Mouse (Mus musculus): ENCODE measurements around the gene Tenm4.

GRCm38 (mm10) chr7:96786262-96787044 is 615.4 kb downstream of the Tenm4 start:
- TF ChIP-seq JUND (conservative IDR thresholded peaks at IDR 0.05; ENCODE audit: low read depth, low read length) (no peak), PAX5 (IDR thresholded peaks at IDR 0.05; ENCODE audit: low read length) (no peak), EP300 (IDR thresholded peaks at IDR 0.05; ENCODE audit: low read length) (no peak), CTCF (conservative IDR thresholded peaks at IDR 0.05 in 1 of 2, IDR thresholded peaks at IDR 0.05 in 1 of 2; ENCODE audit: low read depth in 2 of 2, low read length in 2 of 2) (no peak), POLR2A (IDR thresholded peaks at IDR 0.05; ENCODE audit: low read depth, low read length) (no peak), RAD21 (IDR thresholded peaks at IDR 0.05; ENCODE audit: low read depth, low read length) (no peak), GABPA (IDR thresholded peaks at IDR 0.05; ENCODE audit: insufficient replicate concordance, low read depth, low read length) (no peak), USF1 (IDR thresholded peaks at IDR 0.05; ENCODE audit: low read depth, low read length) (no peak)

Measured in CH12.LX (cell line).